Mouse (Mus musculus): ENCODE results near the gene Tes. TPM values are rescaled to one million over a fixed set of nuclear protein-coding genes. Genes with fewer than 3 reads are reported as not detected.
A peak's percentile ranks its signal among the peaks of the same experiment; 100 is the strongest.

Tes gene
- polyA plus RNA-seq, 1 experiment from 2014 or later: 144 TPM

DNA sequence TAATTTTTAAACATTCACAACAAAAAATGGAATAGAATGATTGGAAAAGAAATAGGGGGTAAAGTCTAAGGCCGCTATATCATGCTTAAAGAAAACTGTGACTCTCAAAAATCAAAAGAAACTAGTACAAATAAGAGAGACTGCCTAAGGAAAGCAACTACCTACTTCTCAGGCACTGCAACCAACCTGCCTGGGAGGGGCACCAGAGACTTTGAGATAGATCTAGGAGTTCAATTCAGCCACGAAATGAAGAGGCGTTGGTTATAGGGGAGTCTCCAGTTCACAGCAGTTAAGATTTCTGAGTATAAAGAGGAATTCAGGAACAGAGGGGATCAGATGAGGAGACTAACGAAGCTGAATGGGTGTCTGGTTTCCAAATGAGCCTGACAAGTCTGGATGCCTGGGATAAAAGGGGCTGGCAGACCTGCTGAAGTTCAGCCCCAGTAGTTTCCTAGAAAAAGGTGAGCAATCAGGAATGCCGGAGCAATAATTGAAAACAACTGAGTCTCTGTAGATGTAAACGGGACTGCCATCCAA, 45.7 kb downstream of the Tes start:
- 0 out of 2 replicates have a peak, but pooled peaks have one; percentile 49 for ATAC-seq (ENCODE audit: insufficient number of reproducible peaks, insufficient read depth, low FRiP score, low read depth)
- H3K4me2 ChIP-seq (replicated peaks; ENCODE audit: low read depth, low read length): no peak overlapping the region
- no peaks in the 10 kb centered on the region for H3K36me3 ChIP-seq (ENCODE audit: control insufficient read depth, insufficient read depth, low read length)
- no peak overlapping the region for H3K27ac ChIP-seq (ENCODE audit: low read length)
- H3K27me3 ChIP-seq (ENCODE audit: control insufficient read depth, insufficient read depth, low read length): no peaks in the 10 kb centered on the region
- 0 out of 2 replicates have a peak, but pooled peaks cover 2% of the 10 kb centered on the region for H3K4me1 ChIP-seq (ENCODE audit: control insufficient read depth, insufficient read depth, low read length)
- no peak overlapping the region for H3K4me3 ChIP-seq (ENCODE audit: low read depth, low read length)
- WGBS: 71% methylated on average over 6 of the region's 6 CpGs
- H3K9ac ChIP-seq (replicated peaks; ENCODE audit: low read depth, low read length): no peak overlapping the region
- no peaks in the 10 kb centered on the region for H3K9me3 ChIP-seq (ENCODE audit: control insufficient read depth, low read depth, low read length)

DNA sequence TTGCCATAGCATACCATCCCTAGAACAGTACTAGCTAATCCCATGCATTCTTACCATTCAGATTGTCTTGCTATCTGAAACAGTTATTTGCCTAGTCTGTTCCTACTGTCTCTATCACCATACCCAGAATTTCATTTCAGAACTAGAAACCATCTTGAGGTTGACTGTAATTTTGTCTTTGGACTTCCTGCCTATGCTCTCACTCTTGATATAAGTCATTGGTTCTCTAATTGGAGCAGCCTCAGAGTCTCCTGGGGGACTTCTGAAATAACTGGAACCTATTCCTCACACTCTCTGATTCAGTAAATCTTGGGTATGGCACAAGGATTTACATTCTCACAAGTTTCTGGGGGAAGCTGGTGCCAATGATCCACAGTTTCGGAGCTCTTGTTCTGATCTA, 47.1 kb downstream of the Tes start:
- Histone ChIP-seq H3K27me3 (ENCODE audit: control insufficient read depth, insufficient read depth, low read length) (no peaks in the 10 kb centered on the region), H3K9me3 (ENCODE audit: control insufficient read depth, low read depth, low read length) (no peaks in the 10 kb centered on the region), H3K4me3 (ENCODE audit: low read depth, low read length) (no peak overlapping the region), H3K27ac (ENCODE audit: low read length) (no peak overlapping the region), H3K36me3 (ENCODE audit: control insufficient read depth, insufficient read depth, low read length) (no peaks in the 10 kb centered on the region), H3K4me2 (replicated peaks; ENCODE audit: low read depth, low read length) (no peak overlapping the region), H3K9ac (replicated peaks; ENCODE audit: low read depth, low read length) (no peak overlapping the region), H3K4me1 (ENCODE audit: control insufficient read depth, insufficient read depth, low read length) (0 out of 2 replicates have a peak, but pooled peaks cover 2% of the 10 kb centered on the region)
- 97% methylated on average over 1 of the region's 1 CpGs for WGBS
- no peak for ATAC-seq (ENCODE audit: insufficient number of reproducible peaks, insufficient read depth, low FRiP score, low read depth)

DNA sequence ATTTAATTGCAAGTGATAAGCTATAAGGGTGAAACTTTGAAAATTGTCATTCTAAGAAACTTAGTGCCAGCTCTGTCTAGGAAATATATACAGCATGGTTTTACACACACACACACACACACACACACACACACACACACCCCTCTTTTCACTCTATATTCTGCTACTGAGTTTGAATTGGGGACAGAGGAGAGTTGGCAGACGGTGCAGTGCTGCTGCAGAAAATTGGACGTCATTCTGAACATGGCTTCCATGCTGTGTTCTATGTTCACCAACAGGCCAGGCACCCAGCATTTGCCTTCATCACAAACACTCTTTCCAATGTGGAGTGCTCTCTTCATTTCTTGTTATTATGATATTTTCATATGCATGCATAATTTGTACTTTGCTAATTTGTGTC, 48.0 kb downstream of the Tes start:
- H3K4me3 ChIP-seq (ENCODE audit: low read depth, low read length): no peak overlapping the region
- no peaks in the 10 kb centered on the region for H3K27me3 ChIP-seq (ENCODE audit: control insufficient read depth, insufficient read depth, low read length)
- 0 out of 2 replicates have a peak, but pooled peaks cover 2% of the 10 kb centered on the region for H3K4me1 ChIP-seq (ENCODE audit: control insufficient read depth, insufficient read depth, low read length)
- 85% methylated on average over 2 of the region's 2 CpGs for WGBS
- H3K9me3 ChIP-seq (ENCODE audit: control insufficient read depth, low read depth, low read length): no peaks in the 10 kb centered on the region
- no peak for ATAC-seq (ENCODE audit: insufficient number of reproducible peaks, insufficient read depth, low FRiP score, low read depth)
- H3K4me2 ChIP-seq (replicated peaks; ENCODE audit: low read depth, low read length): no peak overlapping the region
- no peak overlapping the region for H3K9ac ChIP-seq (replicated peaks; ENCODE audit: low read depth, low read length)
- H3K36me3 ChIP-seq (ENCODE audit: control insufficient read depth, insufficient read depth, low read length): no peaks in the 10 kb centered on the region
- no peak overlapping the region for H3K27ac ChIP-seq (ENCODE audit: low read length)

DNA sequence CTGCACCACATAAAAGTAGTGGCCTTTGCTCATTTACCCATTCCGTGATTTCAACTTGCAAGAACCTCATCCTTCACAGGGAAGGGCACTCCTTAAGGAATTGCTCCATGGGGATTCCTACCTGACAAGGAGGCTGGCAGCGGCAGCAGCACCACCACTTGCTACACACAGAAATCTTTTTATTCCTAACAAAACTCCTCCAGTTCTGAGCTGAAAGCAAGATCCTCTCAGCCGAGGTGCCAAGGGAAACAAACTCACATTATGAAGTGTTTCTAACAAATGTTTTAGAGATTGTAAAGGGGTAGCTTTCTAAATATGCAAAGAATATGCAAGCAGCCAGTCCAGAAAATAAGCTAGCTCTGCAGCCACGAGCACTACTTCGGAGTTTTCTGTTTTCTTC, 49.6 kb downstream of the Tes start:
- H3K9ac ChIP-seq (replicated peaks; ENCODE audit: low read depth, low read length): no peak overlapping the region
- no peak overlapping the region for H3K4me3 ChIP-seq (ENCODE audit: low read depth, low read length)
- ATAC-seq (ENCODE audit: insufficient number of reproducible peaks, insufficient read depth, low FRiP score, low read depth): no peak
- no peaks in the 10 kb centered on the region for H3K9me3 ChIP-seq (ENCODE audit: control insufficient read depth, low read depth, low read length)
- no peaks in the 10 kb centered on the region for H3K27me3 ChIP-seq (ENCODE audit: control insufficient read depth, insufficient read depth, low read length)
- H3K4me2 ChIP-seq (replicated peaks; ENCODE audit: low read depth, low read length): no peak overlapping the region
- H3K27ac ChIP-seq (ENCODE audit: low read length): peak overlapping the region; percentile 70; the same call in 1 of the 2 replicates
- H3K4me1 ChIP-seq (ENCODE audit: control insufficient read depth, insufficient read depth, low read length): no peaks in the 10 kb centered on the region
- H3K36me3 ChIP-seq (ENCODE audit: control insufficient read depth, insufficient read depth, low read length): no peaks in the 10 kb centered on the region
- WGBS: 61% methylated on average over 5 of the region's 5 CpGs

DNA sequence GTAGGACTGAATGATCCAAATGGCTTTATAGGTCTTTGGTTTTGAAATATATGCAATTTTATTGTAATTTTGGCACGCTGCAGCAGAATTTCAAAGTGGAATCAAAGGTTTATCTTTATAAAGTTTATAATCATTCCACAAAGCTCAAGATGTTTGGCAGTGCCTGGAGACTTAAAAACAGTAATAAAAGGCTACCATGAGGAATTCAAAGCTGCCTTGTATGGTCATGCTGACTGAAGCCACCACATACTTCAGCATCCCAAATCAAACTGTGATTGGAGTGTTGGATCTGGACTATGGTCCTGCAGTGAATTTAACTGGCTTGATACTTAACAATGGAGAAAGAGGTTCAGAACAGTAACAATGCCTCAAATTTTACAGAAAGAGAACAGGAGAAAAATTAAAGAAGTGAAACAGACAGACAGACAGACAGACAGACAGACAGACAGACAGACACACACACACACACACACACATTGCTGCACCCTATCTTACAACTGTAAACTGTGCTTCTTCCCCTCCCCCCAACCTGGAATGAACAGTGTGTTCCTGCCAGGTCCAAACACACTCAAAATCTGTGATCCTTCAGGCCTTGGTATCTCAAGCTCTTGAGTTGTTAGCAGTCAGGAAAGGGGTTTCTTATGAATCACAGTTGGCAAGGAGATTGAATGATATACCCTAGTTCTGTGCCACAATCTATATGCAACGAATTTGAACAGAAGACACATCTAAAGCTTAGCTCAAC, 50.3 kb downstream of the Tes start:
- peak overlapping the region; percentile 70 for H3K27ac ChIP-seq (ENCODE audit: low read length)
- WGBS: 61% methylated on average over 2 of the region's 2 CpGs
- no peak for ATAC-seq (ENCODE audit: insufficient number of reproducible peaks, insufficient read depth, low FRiP score, low read depth)

DNA sequence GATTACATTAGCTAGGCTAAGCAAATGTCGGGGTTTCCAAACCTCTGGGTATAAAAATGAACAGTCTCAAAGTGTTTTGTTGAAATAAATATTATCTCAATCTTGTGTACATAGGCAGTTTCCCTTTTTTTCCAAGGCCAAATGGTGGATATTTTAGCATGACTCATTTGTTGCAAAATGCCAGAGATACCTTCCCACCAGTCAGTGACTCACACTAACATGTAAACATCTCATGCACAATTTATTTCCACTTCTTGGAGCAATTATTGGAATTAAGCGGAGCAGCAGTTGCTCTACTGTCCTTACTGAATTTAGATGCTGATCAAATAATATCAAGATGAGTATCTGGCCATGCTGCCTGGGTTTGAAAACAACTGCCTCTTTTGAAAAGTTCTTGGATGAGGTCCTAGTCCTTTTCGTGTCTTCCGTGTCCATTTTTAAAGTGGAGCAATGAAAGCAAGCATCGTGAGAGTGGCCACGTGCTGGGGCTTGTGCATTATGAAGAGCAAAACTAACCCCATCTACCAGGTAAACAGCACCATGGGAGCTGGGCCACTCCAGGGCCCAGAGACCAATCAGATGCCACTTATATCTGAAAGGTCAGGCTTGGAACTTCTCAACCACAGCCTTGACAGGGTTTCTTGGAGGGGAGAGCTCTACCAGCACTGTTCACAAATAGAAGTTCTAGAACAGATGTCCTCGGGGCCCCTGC, 54.7 kb downstream of the Tes start:
- H3K9ac ChIP-seq (replicated peaks; ENCODE audit: low read depth, low read length): no peak overlapping the region
- no peaks in the 10 kb centered on the region for H3K27me3 ChIP-seq (ENCODE audit: control insufficient read depth, insufficient read depth, low read length)
- no peak overlapping the region for H3K4me3 ChIP-seq (ENCODE audit: low read depth, low read length)
- no peak for ATAC-seq (ENCODE audit: insufficient number of reproducible peaks, insufficient read depth, low FRiP score, low read depth)
- WGBS: 75% methylated on average over 7 of the region's 7 CpGs
- H3K27ac ChIP-seq (ENCODE audit: low read length): no peak overlapping the region
- H3K36me3 ChIP-seq (ENCODE audit: control insufficient read depth, insufficient read depth, low read length): no peaks in the 10 kb centered on the region
- no peak overlapping the region for H3K4me2 ChIP-seq (replicated peaks; ENCODE audit: low read depth, low read length)
- no peaks in the 10 kb centered on the region for H3K4me1 ChIP-seq (ENCODE audit: control insufficient read depth, insufficient read depth, low read length)
- H3K9me3 ChIP-seq (ENCODE audit: control insufficient read depth, low read depth, low read length): no peaks in the 10 kb centered on the region

More for the DNA sequence above, 50.3 kb downstream of the Tes start:
- Histone ChIP-seq H3K4me1 (ENCODE audit: control insufficient read depth, insufficient read depth, low read length) (no peaks in the 10 kb centered on the region), H3K27me3 (ENCODE audit: control insufficient read depth, insufficient read depth, low read length) (no peaks in the 10 kb centered on the region), H3K4me3 (ENCODE audit: low read depth, low read length) (no peak overlapping the region), H3K9ac (replicated peaks; ENCODE audit: low read depth, low read length) (no peak overlapping the region), H3K9me3 (ENCODE audit: control insufficient read depth, low read depth, low read length) (no peaks in the 10 kb centered on the region), H3K36me3 (ENCODE audit: control insufficient read depth, insufficient read depth, low read length) (no peaks in the 10 kb centered on the region), H3K4me2 (replicated peaks; ENCODE audit: low read depth, low read length) (no peak overlapping the region)

DNA sequence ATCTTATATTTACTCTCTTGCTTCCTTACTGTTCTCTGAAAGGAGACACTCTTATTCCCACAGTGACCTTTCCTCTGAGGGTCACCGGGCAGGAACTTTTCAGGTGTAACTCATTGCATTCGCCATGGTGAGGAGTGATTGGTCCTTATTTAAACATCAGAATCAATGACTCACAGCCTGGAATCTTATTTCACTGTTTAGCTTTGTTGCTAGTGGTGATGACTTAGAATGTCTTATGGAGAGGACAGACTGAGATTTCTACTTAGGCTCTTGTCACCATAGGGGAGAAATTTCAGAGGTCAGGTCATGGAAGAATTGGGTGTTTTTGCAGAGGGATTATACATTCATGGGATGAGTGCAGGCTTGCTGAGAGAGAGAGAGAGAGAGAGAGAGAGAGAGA, 75.1 kb downstream of the Tes start:
- 60% methylated on average over 2 of the region's 2 CpGs for WGBS

DNA sequence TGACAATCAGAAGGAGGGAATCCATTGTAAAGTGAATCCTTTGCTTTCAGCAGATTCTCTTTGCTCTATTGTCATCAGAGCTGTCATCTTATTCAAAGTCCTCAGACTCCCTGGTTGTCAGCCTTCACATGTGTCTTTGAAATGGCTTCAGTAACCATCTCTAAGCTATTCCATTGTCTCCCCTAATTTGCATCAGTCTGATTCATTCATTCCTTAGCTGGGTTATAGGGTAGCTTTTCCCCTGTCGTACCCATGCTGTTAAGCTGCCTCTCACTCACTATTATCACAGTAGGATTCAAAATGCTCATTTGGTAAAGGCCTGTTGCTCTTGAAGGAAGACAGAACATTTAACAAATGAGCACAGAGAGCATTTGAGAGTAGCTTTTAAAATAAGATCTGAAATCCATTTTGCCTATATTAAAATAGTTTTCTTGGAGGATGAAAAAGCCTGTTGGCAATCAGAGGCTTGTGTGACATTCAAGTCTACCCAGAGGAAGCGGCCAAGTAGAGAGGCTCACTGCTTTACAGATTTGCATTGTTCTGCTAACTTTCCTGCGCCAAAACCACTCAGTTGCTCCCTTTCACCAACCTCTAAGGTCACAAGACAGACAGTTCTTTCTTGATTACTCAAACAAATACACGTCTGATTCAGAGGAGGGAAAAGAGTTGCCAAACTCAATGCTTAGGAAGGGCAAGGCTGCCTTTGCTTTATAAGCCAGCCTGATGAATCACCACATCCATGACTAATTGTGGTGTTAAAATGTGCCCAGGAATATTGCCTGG, 77.8 kb downstream of the Tes start:
- Histone ChIP-seq H3K9ac (replicated peaks; ENCODE audit: low read depth, low read length) (no peak overlapping the region), H3K27ac (ENCODE audit: low read length) (no peak overlapping the region; the same call in 1 of the 2 replicates), H3K4me2 (replicated peaks; ENCODE audit: low read depth, low read length) (no peak overlapping the region), H3K9me3 (ENCODE audit: control insufficient read depth, low read depth, low read length) (no peaks in the 10 kb centered on the region), H3K4me3 (ENCODE audit: low read depth, low read length) (no peak overlapping the region), H3K36me3 (ENCODE audit: control insufficient read depth, insufficient read depth, low read length) (no peaks in the 10 kb centered on the region), H3K27me3 (ENCODE audit: control insufficient read depth, insufficient read depth, low read length) (no peaks in the 10 kb centered on the region), H3K4me1 (ENCODE audit: control insufficient read depth, insufficient read depth, low read length) (no peaks in the 10 kb centered on the region)
- no peak for ATAC-seq (ENCODE audit: insufficient number of reproducible peaks, insufficient read depth, low FRiP score, low read depth)
- WGBS: 40% methylated on average over 4 of the region's 4 CpGs

More for the DNA sequence above, 75.1 kb downstream of the Tes start:
- H3K36me3 ChIP-seq (ENCODE audit: control insufficient read depth, insufficient read depth, low read length): no peaks in the 10 kb centered on the region
- no peak overlapping the region for H3K27ac ChIP-seq (ENCODE audit: low read length)
- H3K4me2 ChIP-seq (replicated peaks; ENCODE audit: low read depth, low read length): no peak overlapping the region
- ATAC-seq (ENCODE audit: insufficient number of reproducible peaks, insufficient read depth, low FRiP score, low read depth): no peak
- H3K27me3 ChIP-seq (ENCODE audit: control insufficient read depth, insufficient read depth, low read length): no peaks in the 10 kb centered on the region
- no peaks in the 10 kb centered on the region for H3K4me1 ChIP-seq (ENCODE audit: control insufficient read depth, insufficient read depth, low read length)
- no peak overlapping the region for H3K4me3 ChIP-seq (ENCODE audit: low read depth, low read length)
- no peak overlapping the region for H3K9ac ChIP-seq (replicated peaks; ENCODE audit: low read depth, low read length)
- H3K9me3 ChIP-seq (ENCODE audit: control insufficient read depth, low read depth, low read length): no peaks in the 10 kb centered on the region

Data from stomach, embryonic 14.5 days (tissue).